Mouse (Mus musculus) E14TG2a.4 (cell line): ENCODE measurements at regions not wholly inside any gene's neighbourhood (a gene's known extent, or its start where the extent isn't known, plus 50 kb on each side); places are given as distances from the start of the nearest gene placed in this dataset.

Experiments
- H3K27me3 ChIP-seq: 2 replicates; pipeline ENCODE4 v1.6.1; 2014; ENCODE audit warnings: low read length, control low read depth; ENCODE audit not compliant: insufficient read depth
- H3K36me3 ChIP-seq: 2 replicates; pipeline ENCODE4 v1.6.1; 2014; ENCODE audit warnings: low read length, control low read depth; ENCODE audit not compliant: insufficient read depth
- H3K4me1 ChIP-seq: replicated peaks from 2 replicates; pipeline ENCODE4 v1.6.1; 2014; ENCODE audit warnings: low read depth, low read length, control low read depth
- H3K4me3 ChIP-seq: replicated peaks from 2 replicates; pipeline ENCODE4 v1.5.1; 2014; ENCODE audit warnings: mild to moderate bottlenecking, low read length
- H3K9me3 ChIP-seq: 2 replicates; pipeline ENCODE4 v1.6.1; 2014; ENCODE audit warnings: low read length, control low read depth
- CTCF ChIP-seq: conservative IDR thresholded peaks from 2 replicates; pipeline ENCODE4 v1.5.1; 2014; ENCODE audit warnings: low read length
- NANOG ChIP-seq: IDR thresholded peaks from 2 replicates; pipeline ENCODE4 v1.6.1; 2014; ENCODE audit warnings: borderline replicate concordance, low read length, mixed read lengths
- POU5F1 ChIP-seq: IDR thresholded peaks from 2 replicates; pipeline ENCODE4 v1.6.1; 2014; ENCODE audit warnings: low read length, borderline replicate concordance

GRCm38 (mm10) chr3:50916305-50916854 lies 307.9 kb upstream of the Noct start:
- no peak overlapping the region for H3K4me3 ChIP-seq

GRCm38 (mm10) chr3:50922347-50922746 lies 301.9 kb upstream of the Noct start:
- no peaks in the 10 kb centered on the region; the same call in 1 of the 2 replicates for H3K4me1 ChIP-seq
- peaks cover 3% of the 10 kb centered on the region; the same call in 1 of the 2 replicates for H3K27me3 ChIP-seq
- TF ChIP-seq NANOG (no peak), POU5F1 (no peak), CTCF (no peak)
- H3K9me3 ChIP-seq: no peaks in the 10 kb centered on the region
- no peak overlapping the region for H3K4me3 ChIP-seq
- H3K36me3 ChIP-seq: no peaks in the 10 kb centered on the region

More at GRCm38 (mm10) chr3:50916305-50916854, 307.9 kb upstream of the Noct start:
- TF ChIP-seq CTCF: no peak
- no peak for TF ChIP-seq POU5F1
- Histone ChIP-seq H3K36me3 (no peaks in the 10 kb centered on the region), H3K27me3 (peaks cover 6% of the 10 kb centered on the region), H3K4me1 (no peaks in the 10 kb centered on the region), H3K9me3 (no peaks in the 10 kb centered on the region)

DNA sequence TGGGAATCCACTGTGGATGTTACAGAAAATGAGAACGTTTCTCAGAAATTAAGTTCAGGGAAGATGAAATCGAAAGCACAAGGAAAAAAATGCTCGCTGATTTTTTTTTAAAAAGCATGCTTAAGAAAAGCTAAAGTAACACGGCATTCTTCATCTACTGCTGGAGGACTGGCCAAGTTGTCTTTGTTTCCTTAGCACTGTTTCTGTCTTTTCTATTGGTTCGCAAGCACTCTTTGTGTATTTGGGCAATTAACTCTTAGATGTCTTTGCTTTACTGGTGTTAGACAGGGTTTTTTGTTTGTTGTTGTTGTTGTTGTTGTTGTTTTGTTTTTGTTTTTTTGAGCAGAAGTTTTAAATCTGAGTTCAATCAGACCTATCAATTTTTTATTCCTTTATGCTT lies 301.4 kb upstream of the Noct start:
- Histone ChIP-seq H3K27me3 (peaks cover 6% of the 10 kb centered on the region), H3K36me3 (no peaks in the 10 kb centered on the region), H3K4me1 (no peaks in the 10 kb centered on the region; the same call in 1 of the 2 replicates), H3K4me3 (no peak overlapping the region), H3K9me3 (no peaks in the 10 kb centered on the region)
- TF ChIP-seq CTCF (no peak), POU5F1 (no peak), NANOG (no peak)

DNA sequence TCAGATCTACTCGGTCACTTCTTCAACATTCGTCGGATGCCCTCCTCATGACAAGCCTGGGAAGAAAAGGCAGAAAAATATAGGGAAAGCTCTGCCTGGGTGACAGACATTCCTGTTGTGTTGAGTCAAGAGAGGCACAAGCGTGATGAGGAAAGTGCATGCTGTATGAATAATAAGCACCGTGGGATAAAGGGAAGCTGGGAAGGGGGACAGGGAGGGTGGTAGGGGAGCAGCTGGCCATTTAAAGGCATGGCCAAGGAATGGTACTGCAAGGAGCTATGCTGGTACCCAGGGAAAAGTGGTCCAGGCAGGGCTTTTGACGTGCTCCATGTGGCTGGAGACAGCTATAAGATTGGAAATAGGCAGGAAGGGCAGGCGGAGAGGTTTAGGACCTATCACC lies 300.9 kb upstream of the Noct start:
- no peak overlapping the region for H3K4me3 ChIP-seq
- TF ChIP-seq NANOG (no peak), POU5F1 (no peak), CTCF (no peak)
- no peaks in the 10 kb centered on the region for H3K9me3 ChIP-seq
- H3K36me3 ChIP-seq: no peaks in the 10 kb centered on the region
- peaks cover 6% of the 10 kb centered on the region for H3K27me3 ChIP-seq
- no peaks in the 10 kb centered on the region; the same call in 1 of the 2 replicates for H3K4me1 ChIP-seq

DNA sequence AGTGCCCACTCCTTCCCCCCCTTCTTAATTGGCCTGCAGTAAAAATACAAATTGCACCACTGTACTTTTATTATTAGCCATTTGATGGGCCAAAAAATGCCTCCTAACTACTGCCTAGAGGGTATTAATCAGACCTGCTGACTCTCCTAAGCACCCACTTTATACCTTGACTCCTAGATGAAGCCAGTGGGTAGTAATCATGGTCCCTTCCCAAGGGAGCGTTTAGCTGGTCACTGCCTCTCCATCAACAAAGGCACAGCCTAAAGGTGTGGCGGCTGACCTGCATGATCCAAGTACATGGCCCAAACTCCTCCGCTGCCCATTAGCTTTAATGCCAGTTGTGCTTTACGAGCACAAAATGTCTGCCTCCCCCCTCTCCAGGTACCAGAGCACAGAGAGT lies 296.9 kb upstream of the Noct start:
- H3K36me3 ChIP-seq: no peaks in the 10 kb centered on the region
- no peaks in the 10 kb centered on the region for H3K9me3 ChIP-seq
- TF ChIP-seq POU5F1 (no peak), CTCF (no peak), NANOG (no peak)
- peaks cover 4% of the 10 kb centered on the region; the same call in 1 of the 2 replicates for H3K27me3 ChIP-seq
- no peaks in the 10 kb centered on the region; the same call in 1 of the 2 replicates for H3K4me1 ChIP-seq
- H3K4me3 ChIP-seq: no peak overlapping the region

GRCm38 (mm10) chr3:50929013-50929412 lies 295.2 kb upstream of the Noct start:
- H3K4me3 ChIP-seq: no peak overlapping the region
- peaks cover 4% of the 10 kb centered on the region; the same call in 1 of the 2 replicates for H3K27me3 ChIP-seq
- no peak for TF ChIP-seq NANOG
- TF ChIP-seq CTCF: no peak
- no peak for TF ChIP-seq POU5F1
- no peaks in the 10 kb centered on the region for H3K9me3 ChIP-seq
- H3K4me1 ChIP-seq: no peaks in the 10 kb centered on the region; the same call in 1 of the 2 replicates
- no peaks in the 10 kb centered on the region for H3K36me3 ChIP-seq

- H3K36me3 ChIP-seq: no peaks in the 10 kb centered on the region
- no peaks in the 10 kb centered on the region for H3K9me3 ChIP-seq
- H3K4me3 ChIP-seq: no peak overlapping the region
- H3K27me3 ChIP-seq: peaks cover 1% of the 10 kb centered on the region; the same call in 1 of the 2 replicates
- TF ChIP-seq POU5F1: no peak
- no peak for TF ChIP-seq CTCF
- no peak for TF ChIP-seq NANOG
- no peaks in the 10 kb centered on the region for H3K4me1 ChIP-seq
Measured at GRCm38 (mm10) chr3:50932397-50933089, 291.7 kb upstream of the Noct start.

DNA sequence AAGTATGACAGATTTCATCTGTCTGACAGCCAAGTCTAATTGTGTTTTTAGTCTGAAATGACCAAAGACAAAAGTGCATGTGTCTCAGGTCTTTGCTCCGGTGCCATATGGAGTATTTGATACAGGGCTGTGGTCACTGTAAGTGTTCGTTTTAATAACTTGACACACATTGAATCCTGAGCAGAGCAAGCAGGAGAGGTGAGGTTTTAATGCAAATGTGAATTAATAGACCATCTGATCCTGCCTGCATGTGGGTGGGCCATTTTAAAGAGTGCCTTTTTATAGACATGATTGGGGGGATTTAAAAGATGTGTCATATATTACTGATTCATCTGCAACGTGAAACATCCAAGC lies 291.2 kb upstream of the Noct start:
- Histone ChIP-seq H3K4me3 (no peak overlapping the region), H3K36me3 (no peaks in the 10 kb centered on the region), H3K4me1 (no peaks in the 10 kb centered on the region), H3K9me3 (no peaks in the 10 kb centered on the region), H3K27me3 (no peaks in the 10 kb centered on the region)
- TF ChIP-seq NANOG: no peak
- TF ChIP-seq CTCF: no peak
- no peak for TF ChIP-seq POU5F1
